Mouse (Mus musculus) limb, embryonic 12.5 days (tissue): ENCODE measurements around the gene Gm36176. TPM values are rescaled to one million over a fixed set of nuclear protein-coding genes. Genes with fewer than 3 reads are reported as not detected.
A peak's percentile ranks its signal among the peaks of the same experiment; 100 is the strongest.

ENCODE experiments used
- ATAC-seq: fragments of 200-750 bp; cut with Nextera tagmentation; 2 replicates; pipeline ENCODE4 v1.8.0; 2017; ENCODE audit warnings: low read depth, moderate TSS enrichment; ENCODE audit not compliant: insufficient number of reproducible peaks, insufficient read depth, low FRiP score, low TSS enrichment
- H3K27ac ChIP-seq: fragments of 300-500 bp; sonication (generic); 2 replicates; pipeline ENCODE4 v1.5.1; 2016; ENCODE audit warnings: mild to moderate bottlenecking, moderate library complexity
- H3K27me3 ChIP-seq: fragments of 300-500 bp; sonication (generic); 2 replicates; pipeline ENCODE4 v1.6.1; 2016; ENCODE audit warnings: mild to moderate bottlenecking, moderate library complexity
- H3K36me3 ChIP-seq: fragments of 300-500 bp; sonication (generic); 2 replicates; pipeline ENCODE4 v1.6.1; 2016; ENCODE audit warnings: mild to moderate bottlenecking, moderate library complexity
- H3K4me1 ChIP-seq: fragments of 300-500 bp; sonication (generic); replicated peaks from 2 replicates; pipeline ENCODE4 v1.6.1; 2016
- H3K4me2 ChIP-seq: fragments of 300-500 bp; sonication (generic); 2 replicates; pipeline ENCODE4 v1.6.1; 2016; ENCODE audit warnings: mild to moderate bottlenecking, moderate library complexity
- H3K4me3 ChIP-seq: fragments of 300-500 bp; sonication (generic); replicated peaks from 2 replicates; pipeline ENCODE4 v1.5.1; 2016; ENCODE audit warnings: mild to moderate bottlenecking
- H3K9ac ChIP-seq: fragments of 300-500 bp; sonication (generic); replicated peaks from 2 replicates; pipeline ENCODE4 v1.6.1; 2016; ENCODE audit warnings: mild to moderate bottlenecking, moderate library complexity
- H3K9me3 ChIP-seq: fragments of 300-500 bp; sonication (generic); 2 replicates; pipeline ENCODE4 v1.6.1; 2016; ENCODE audit warnings: mild to moderate bottlenecking, moderate library complexity
- WGBS: fragments of 180-500 bp; shearing (Covaris S2); methylation state at CpG from one replicate; pipeline ENCODE4 v1.1.7; 2016; 5-methylcytosine and 5-hydroxymethylcytosine counted together
- polyA plus RNA-seq: library from polyadenylated mRNA; unstranded; fragments of >200 nt; fragmentation: Nextera tagmentation; extraction: Ambion mirVana; gene quantifications from 2 replicates; pipeline ENCODE4 v1.2.1, GENCODE M21; 2016

The Gm36176 gene
- polyA plus RNA-seq, 1 experiment from 2014 or later: not detected

- Histone ChIP-seq H3K9me3 (0 out of 2 replicates have a peak, but pooled peaks cover 4% of the 10 kb centered on the region), H3K4me2 (no peak within 1 kb of the TSS), H3K9ac (no peak within 1 kb of the TSS), H3K27ac (no peak within 1 kb of the TSS), H3K4me3 (no peak within 1 kb of the TSS), H3K4me1 (no peaks in the 10 kb centered on the region), H3K36me3 (no peaks in the 10 kb centered on the region), H3K27me3 (no peaks in the 10 kb centered on the region)
- ATAC-seq: no peak
- 80% methylated on average over 8 of the region's 9 CpGs for WGBS
Observed at GRCm38 (mm10) chr10:77835647-77836046, 11.0 kb upstream of the Gm36176 start, which contains the start of gene Krtap10-10. Gene Krtap10-10 (plus strand): TSS chr10:77835947.

- no peaks in the 10 kb centered on the region for H3K36me3 ChIP-seq
- H3K4me2 ChIP-seq: no peak overlapping the region
- ATAC-seq: no peak
- no peak overlapping the region for H3K4me3 ChIP-seq
- no peak overlapping the region for H3K27ac ChIP-seq
- no peaks in the 10 kb centered on the region for H3K4me1 ChIP-seq
- H3K9me3 ChIP-seq: peaks cover 14% of the 10 kb centered on the region
- H3K27me3 ChIP-seq: no peaks in the 10 kb centered on the region
- H3K9ac ChIP-seq: no peak overlapping the region
- WGBS: 70% methylated on average over 6 of the region's 6 CpGs
Observed at GRCm38 (mm10) chr10:77839006-77839405, 7.6 kb upstream of the Gm36176 start.

- no peaks in the 10 kb centered on the region for H3K36me3 ChIP-seq
- no peak for ATAC-seq
- no peaks in the 10 kb centered on the region for H3K4me1 ChIP-seq
- no peak overlapping the region for H3K9ac ChIP-seq
- 18% methylated on average over 2 of the region's 2 CpGs for WGBS
- peaks cover 3% of the 10 kb centered on the region; the same call in 1 of the 2 replicates for H3K27me3 ChIP-seq
- peaks cover 23% of the 10 kb centered on the region for H3K9me3 ChIP-seq
- no peak overlapping the region for H3K4me2 ChIP-seq
- no peak overlapping the region for H3K27ac ChIP-seq
- no peak overlapping the region for H3K4me3 ChIP-seq
Observed at GRCm38 (mm10) chr10:77846961-77847360, 358 bp downstream of the Gm36176 start.

GRCm38 (mm10) chr10:77847538-77847937 lies 935 bp downstream of the Gm36176 start:
- Histone ChIP-seq H3K27me3 (peaks cover 3% of the 10 kb centered on the region; the same call in 1 of the 2 replicates), H3K4me1 (no peaks in the 10 kb centered on the region), H3K36me3 (no peaks in the 10 kb centered on the region), H3K27ac (no peak overlapping the region), H3K9ac (no peak overlapping the region), H3K4me2 (no peak overlapping the region), H3K9me3 (peaks cover 23% of the 10 kb centered on the region), H3K4me3 (no peak overlapping the region)
- 79% methylated on average over 2 of the region's 2 CpGs for WGBS
- ATAC-seq: no peak

DNA sequence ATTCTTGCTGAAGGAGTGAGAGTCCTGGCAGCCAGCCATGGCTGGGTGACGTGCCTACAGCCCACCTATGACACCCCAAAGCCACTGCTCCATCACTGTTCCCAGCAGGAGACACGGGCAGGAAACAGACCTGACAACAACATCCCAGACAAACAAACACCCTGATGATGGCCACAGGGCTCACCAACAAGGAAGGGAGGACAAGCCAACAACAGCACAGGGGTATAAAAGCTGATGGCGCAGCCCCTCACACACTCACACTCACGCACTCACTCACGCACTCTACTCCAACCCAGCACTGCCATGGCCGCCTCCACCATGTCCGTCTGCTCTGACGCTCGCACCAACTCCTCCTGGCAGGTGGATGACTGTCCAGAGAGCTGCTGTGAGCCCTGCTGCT lies 6.0 kb downstream of the Gm36176 start, which contains the start of gene Gm10318:
Gm10318 (plus strand) TSS at position 301 of the 400 bp plus-strand sequence.
- ATAC-seq: no peak
- Histone ChIP-seq H3K9me3 (peaks cover 6% of the 10 kb centered on the region; the same call in 1 of the 2 replicates), H3K4me2 (no peak within 1 kb of the TSS), H3K27me3 (peaks cover 3% of the 10 kb centered on the region), H3K9ac (no peak within 1 kb of the TSS), H3K4me1 (no peaks in the 10 kb centered on the region), H3K27ac (no peak within 1 kb of the TSS), H3K36me3 (no peaks in the 10 kb centered on the region), H3K4me3 (no peak within 1 kb of the TSS)
- WGBS: 74% methylated on average over 9 of the region's 9 CpGs

GRCm38 (mm10) chr10:77861675-77862074 lies 15.1 kb downstream of the Gm36176 start, which contains the start of gene Gm3285:
Gene Gm3285 (plus strand): TSS chr10:77861975.
- WGBS: 48% methylated on average over 7 of the region's 7 CpGs
- H3K4me3 ChIP-seq: no peak within 1 kb of the TSS

GRCm38 (mm10) chr10:77864067-77864761 lies 17.6 kb downstream of the Gm36176 start:
- Histone ChIP-seq H3K36me3 (no peaks in the 10 kb centered on the region), H3K27me3 (no peaks in the 10 kb centered on the region; the same call in 1 of the 2 replicates), H3K4me3 (peak overlapping the region; percentile 24), H3K9me3 (no peaks in the 10 kb centered on the region), H3K27ac (no peak overlapping the region), H3K4me1 (no peaks in the 10 kb centered on the region), H3K4me2 (peak overlapping the region; percentile 46), H3K9ac (no peak overlapping the region)
- 28% methylated on average over 14 of the region's 14 CpGs for WGBS
- peak; percentile 60; the same call in 1 of the 2 replicates for ATAC-seq

More at GRCm38 (mm10) chr10:77861675-77862074, 15.1 kb downstream of the Gm36176 start, which contains the start of gene Gm3285:
- Histone ChIP-seq H3K4me2 (no peak within 1 kb of the TSS), H3K27me3 (no peaks in the 10 kb centered on the region; the same call in 1 of the 2 replicates), H3K9ac (no peak within 1 kb of the TSS), H3K27ac (no peak within 1 kb of the TSS), H3K36me3 (no peaks in the 10 kb centered on the region), H3K4me1 (no peaks in the 10 kb centered on the region), H3K9me3 (no peaks in the 10 kb centered on the region)
- no peak for ATAC-seq

GRCm38 (mm10) chr10:77864762-77865143 lies 18.1 kb downstream of the Gm36176 start:
- H3K27ac ChIP-seq: no peak overlapping the region
- WGBS: 25% methylated on average over 11 of the region's 11 CpGs

GRCm38 (mm10) chr10:77867546-77867945 lies 20.9 kb downstream of the Gm36176 start:
- Histone ChIP-seq H3K4me1 (no peaks in the 10 kb centered on the region), H3K9me3 (no peaks in the 10 kb centered on the region), H3K9ac (no peak overlapping the region), H3K27ac (no peak overlapping the region), H3K4me2 (no peak overlapping the region), H3K36me3 (no peaks in the 10 kb centered on the region), H3K27me3 (no peaks in the 10 kb centered on the region; the same call in 1 of the 2 replicates), H3K4me3 (no peak overlapping the region)
- no peak for ATAC-seq
- 5% methylated on average over 1 of the region's 1 CpGs for WGBS

More at GRCm38 (mm10) chr10:77864762-77865143, 18.1 kb downstream of the Gm36176 start:
- Histone ChIP-seq H3K4me3 (peak overlapping the region; percentile 24), H3K9me3 (no peaks in the 10 kb centered on the region), H3K4me1 (no peaks in the 10 kb centered on the region), H3K4me2 (peak overlapping the region; percentile 46), H3K9ac (no peak overlapping the region), H3K27me3 (no peaks in the 10 kb centered on the region; the same call in 1 of the 2 replicates), H3K36me3 (no peaks in the 10 kb centered on the region)
- ATAC-seq: peak; percentile 5; the same call in 1 of the 2 replicates

DNA sequence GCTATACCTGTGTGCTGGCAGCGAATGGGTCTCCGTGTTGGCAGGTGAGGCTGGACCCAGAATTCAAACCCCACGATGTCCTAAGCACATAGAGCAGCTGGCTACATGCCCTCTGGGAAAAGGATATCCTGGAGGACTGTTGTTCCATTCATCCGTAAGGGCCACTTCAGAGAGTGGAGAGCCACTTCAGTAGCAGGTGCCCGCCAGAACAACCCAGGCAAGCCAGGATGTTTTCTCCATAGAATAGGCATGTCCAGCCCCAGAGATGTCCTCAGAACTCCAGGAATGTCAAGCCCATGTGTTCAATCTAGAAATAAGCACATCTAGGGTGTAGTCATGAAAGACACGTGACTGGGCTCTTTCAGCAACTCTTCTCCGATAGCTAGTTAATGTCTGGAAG lies 23.0 kb downstream of the Gm36176 start:
- H3K4me3 ChIP-seq: no peak overlapping the region
- no peak overlapping the region for H3K4me2 ChIP-seq
- no peaks in the 10 kb centered on the region; the same call in 1 of the 2 replicates for H3K27me3 ChIP-seq
- no peak for ATAC-seq
- H3K36me3 ChIP-seq: no peaks in the 10 kb centered on the region
- H3K4me1 ChIP-seq: no peaks in the 10 kb centered on the region
- WGBS: 90% methylated on average over 7 of the region's 7 CpGs
- no peak overlapping the region for H3K9ac ChIP-seq
- H3K27ac ChIP-seq: no peak overlapping the region
- no peaks in the 10 kb centered on the region for H3K9me3 ChIP-seq

- Histone ChIP-seq H3K27me3 (no peaks in the 10 kb centered on the region), H3K27ac (no peak overlapping the region), H3K4me1 (no peaks in the 10 kb centered on the region), H3K4me3 (no peak overlapping the region), H3K36me3 (no peaks in the 10 kb centered on the region), H3K9ac (no peak overlapping the region), H3K4me2 (no peak overlapping the region), H3K9me3 (peaks cover 4% of the 10 kb centered on the region; the same call in 1 of the 2 replicates)
- no peak for ATAC-seq
- 68% methylated on average over 6 of the region's 6 CpGs for WGBS
Observed at GRCm38 (mm10) chr10:77878985-77879384, 32.4 kb downstream of the Gm36176 start.
